Mouse (Mus musculus): Measurements from ENCODE around the gene Igf2bp2. TPM values are rescaled to one million over a fixed set of nuclear protein-coding genes. Genes with fewer than 3 reads are reported as not detected.

The Igf2bp2 gene
- polyA plus RNA-seq, 1 experiment from 2014 or later = 116 TPM

- Histone ChIP-seq H3K27me3 (replicated peaks) (no peaks in the 10 kb centered on the region), H3K36me3 (no peaks in the 10 kb centered on the region), H3K4me3 (replicated peaks) (no peak overlapping the region), H3K9ac (no peak overlapping the region), H3K9me3 (no peaks in the 10 kb centered on the region), H3K27ac (no peak overlapping the region), H3K4me1 (replicated peaks) (peaks cover 17% of the 10 kb centered on the region), H3K4me2 (replicated peaks) (no peak overlapping the region)
- 87% methylated on average over 6 of the region's 6 CpGs for WGBS
- no peak for ATAC-seq
These were observed 18.6 kb downstream of the Igf2bp2 start for GRCm38 (mm10) chr16:22144490-22144889.

DNA sequence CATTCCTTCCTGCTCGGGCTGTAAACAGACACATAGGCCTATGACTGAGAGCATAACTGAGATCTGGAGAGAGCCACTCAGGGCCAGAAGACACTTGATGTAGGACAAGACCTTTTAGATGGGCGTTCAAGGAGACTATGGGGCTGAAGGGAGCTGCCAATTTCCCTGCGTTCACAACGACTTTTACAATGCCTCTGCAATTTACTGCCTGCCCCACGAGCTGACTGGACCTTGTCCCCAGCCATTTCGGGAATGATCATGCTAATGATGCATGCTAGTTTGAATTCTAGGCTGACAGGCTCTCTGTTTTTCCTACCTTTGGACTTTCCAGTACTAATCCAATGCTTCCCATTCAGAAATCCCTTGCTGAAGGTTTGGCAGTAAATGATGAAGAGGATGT, 22.2 kb downstream of the Igf2bp2 start:
- Histone ChIP-seq H3K4me3 (replicated peaks) (no peak overlapping the region), H3K36me3 (no peaks in the 10 kb centered on the region), H3K27ac (peak overlapping the region; percentile 54; the same call in 1 of the 2 replicates), H3K9ac (no peak overlapping the region), H3K27me3 (replicated peaks) (no peaks in the 10 kb centered on the region), H3K4me2 (replicated peaks) (0 out of 2 replicates have a peak overlapping the region, but pooled peaks have one; percentile 20), H3K4me1 (replicated peaks) (peaks cover 30% of the 10 kb centered on the region), H3K9me3 (no peaks in the 10 kb centered on the region)
- peak; percentile 81 for ATAC-seq
- WGBS = 52% methylated on average over 6 of the region's 6 CpGs

- Histone ChIP-seq H3K9ac (no peak overlapping the region), H3K27ac (no peak overlapping the region), H3K9me3 (no peaks in the 10 kb centered on the region), H3K27me3 (replicated peaks) (no peaks in the 10 kb centered on the region), H3K4me3 (replicated peaks) (no peak overlapping the region), H3K4me2 (replicated peaks) (no peak overlapping the region), H3K36me3 (no peaks in the 10 kb centered on the region), H3K4me1 (replicated peaks) (peaks cover 30% of the 10 kb centered on the region)
- WGBS = 83% methylated on average over 5 of the region's 5 CpGs
- no peak for ATAC-seq
These were observed 23.3 kb downstream of the Igf2bp2 start for GRCm38 (mm10) chr16:22139821-22140220.

DNA sequence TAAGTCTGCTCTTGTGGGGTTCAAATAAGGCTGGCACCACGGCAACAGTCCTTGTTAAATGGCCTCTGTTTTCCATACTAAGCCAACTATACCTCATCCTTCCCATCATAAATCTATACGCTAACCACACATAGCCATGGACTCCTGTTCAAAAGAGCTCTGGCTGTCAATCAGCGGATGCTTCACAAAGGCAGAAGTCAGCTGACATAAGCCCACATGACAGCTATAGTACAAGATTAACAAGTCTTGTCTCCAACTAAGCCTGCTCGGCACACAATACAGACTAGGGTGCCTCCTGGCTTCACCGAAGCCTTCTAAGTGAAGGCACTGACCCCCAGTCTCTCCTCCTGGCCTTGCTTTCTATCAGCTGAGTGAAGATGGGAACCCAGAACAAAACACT, 26.9 kb downstream of the Igf2bp2 start:
- no peak for ATAC-seq
- Histone ChIP-seq H3K9ac (no peak overlapping the region), H3K4me3 (replicated peaks) (no peak overlapping the region), H3K4me2 (replicated peaks) (no peak overlapping the region), H3K27ac (no peak overlapping the region), H3K27me3 (replicated peaks) (no peaks in the 10 kb centered on the region), H3K9me3 (no peaks in the 10 kb centered on the region), H3K4me1 (replicated peaks) (peaks cover 25% of the 10 kb centered on the region), H3K36me3 (no peaks in the 10 kb centered on the region)
- whole genome bisulfite sequencing = 84% methylated on average over 5 of the region's 5 CpGs

DNA sequence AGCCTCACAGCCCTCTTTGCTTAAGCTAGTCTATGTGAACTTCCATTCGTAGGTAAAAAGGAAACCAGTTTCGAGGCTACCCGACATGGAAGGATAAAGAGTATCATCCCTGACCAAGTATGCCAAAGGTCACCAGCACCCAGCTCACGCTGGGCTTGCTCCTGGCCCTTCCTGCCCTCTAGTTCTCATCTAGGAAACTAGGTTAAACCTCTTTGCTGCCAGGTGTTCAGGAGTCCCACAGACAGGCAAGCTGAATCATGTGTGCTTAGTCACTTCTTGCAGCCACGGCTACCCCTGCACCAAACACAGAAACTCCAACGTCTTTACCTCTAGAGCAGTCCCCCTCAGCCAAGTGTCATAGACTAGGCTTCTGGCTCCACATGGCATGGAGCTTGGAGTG, 31.8 kb downstream of the Igf2bp2 start:
- H3K9ac ChIP-seq = no peak overlapping the region
- H3K27me3 ChIP-seq (replicated peaks) = no peaks in the 10 kb centered on the region
- no peak overlapping the region for H3K27ac ChIP-seq
- no peak overlapping the region for H3K4me2 ChIP-seq (replicated peaks)
- WGBS = 73% methylated on average over 6 of the region's 6 CpGs
- H3K36me3 ChIP-seq = no peaks in the 10 kb centered on the region
- no peaks in the 10 kb centered on the region for H3K9me3 ChIP-seq
- no peak overlapping the region for H3K4me3 ChIP-seq (replicated peaks)
- ATAC-seq = no peak
- no peaks in the 10 kb centered on the region for H3K4me1 ChIP-seq (replicated peaks)

GRCm38 (mm10) chr16:22129511-22129910, 33.6 kb downstream of the Igf2bp2 start:
- H3K4me2 ChIP-seq (replicated peaks) = no peak overlapping the region
- 85% methylated on average over 7 of the region's 7 CpGs for WGBS
- H3K27ac ChIP-seq = no peak overlapping the region
- no peaks in the 10 kb centered on the region for H3K27me3 ChIP-seq (replicated peaks)
- H3K4me1 ChIP-seq (replicated peaks) = no peaks in the 10 kb centered on the region; the same call in 1 of the 2 replicates
- H3K9ac ChIP-seq = no peak overlapping the region
- no peaks in the 10 kb centered on the region for H3K9me3 ChIP-seq
- no peak for ATAC-seq
- H3K4me3 ChIP-seq (replicated peaks) = no peak overlapping the region
- H3K36me3 ChIP-seq = no peaks in the 10 kb centered on the region

- Histone ChIP-seq H3K9ac (no peak overlapping the region), H3K4me1 (replicated peaks) (no peaks in the 10 kb centered on the region; the same call in 1 of the 2 replicates), H3K36me3 (no peaks in the 10 kb centered on the region), H3K4me3 (replicated peaks) (no peak overlapping the region), H3K27me3 (replicated peaks) (no peaks in the 10 kb centered on the region), H3K9me3 (no peaks in the 10 kb centered on the region), H3K27ac (no peak overlapping the region), H3K4me2 (replicated peaks) (no peak overlapping the region)
- 93% methylated on average over 2 of the region's 2 CpGs for WGBS
- ATAC-seq = no peak
These were observed 34.5 kb downstream of the Igf2bp2 start for GRCm38 (mm10) chr16:22128595-22128994.

- Histone ChIP-seq H3K27ac (no peak overlapping the region), H3K4me3 (replicated peaks) (no peak overlapping the region), H3K4me1 (replicated peaks) (no peaks in the 10 kb centered on the region; the same call in 1 of the 2 replicates), H3K9ac (no peak overlapping the region), H3K4me2 (replicated peaks) (no peak overlapping the region), H3K36me3 (no peaks in the 10 kb centered on the region), H3K9me3 (no peaks in the 10 kb centered on the region), H3K27me3 (replicated peaks) (no peaks in the 10 kb centered on the region)
- 98% methylated on average over 5 of the region's 5 CpGs for WGBS
- no peak for ATAC-seq
These were observed 35.3 kb downstream of the Igf2bp2 start for GRCm38 (mm10) chr16:22127806-22128205.

DNA sequence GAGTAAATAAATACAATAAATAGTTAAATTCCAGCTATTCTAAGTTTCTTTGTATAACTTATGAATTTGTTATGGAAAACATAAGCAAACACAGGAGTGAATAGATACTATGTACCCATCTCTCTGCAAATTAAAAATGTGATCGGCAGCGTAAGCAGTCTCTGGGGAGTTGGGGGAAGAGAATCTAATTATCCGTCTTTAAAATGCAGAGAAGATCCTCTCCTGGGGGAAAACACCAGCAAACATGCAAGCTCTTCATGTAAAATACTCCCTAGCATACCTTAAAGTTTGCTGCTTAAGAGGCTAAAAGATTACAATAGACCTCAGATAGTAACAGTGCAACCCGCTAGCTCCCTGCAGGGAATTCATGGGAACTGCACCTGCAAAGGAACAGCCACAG, 36.2 kb downstream of the Igf2bp2 start:
- H3K9ac ChIP-seq = no peak overlapping the region
- no peaks in the 10 kb centered on the region for H3K9me3 ChIP-seq
- H3K36me3 ChIP-seq = no peaks in the 10 kb centered on the region
- ATAC-seq = no peak
- no peak overlapping the region for H3K4me2 ChIP-seq (replicated peaks)
- no peak overlapping the region for H3K27ac ChIP-seq
- H3K4me1 ChIP-seq (replicated peaks) = no peaks in the 10 kb centered on the region; the same call in 1 of the 2 replicates
- H3K4me3 ChIP-seq (replicated peaks) = no peak overlapping the region
- 90% methylated on average over 4 of the region's 4 CpGs for whole genome bisulfite sequencing
- H3K27me3 ChIP-seq (replicated peaks) = no peaks in the 10 kb centered on the region

GRCm38 (mm10) chr16:22124325-22124918, 38.7 kb downstream of the Igf2bp2 start:
- Histone ChIP-seq H3K9me3 (no peaks in the 10 kb centered on the region), H3K27me3 (replicated peaks) (no peaks in the 10 kb centered on the region), H3K27ac (no peak overlapping the region), H3K4me3 (replicated peaks) (no peak overlapping the region), H3K4me1 (replicated peaks) (no peaks in the 10 kb centered on the region; the same call in 1 of the 2 replicates), H3K36me3 (no peaks in the 10 kb centered on the region), H3K4me2 (replicated peaks) (no peak overlapping the region), H3K9ac (no peak overlapping the region)
- 24% methylated on average over 7 of the region's 7 CpGs for WGBS
- 0 out of 2 replicates have a peak, but pooled peaks have one; percentile 13 for ATAC-seq

- Histone ChIP-seq H3K36me3 (no peaks in the 10 kb centered on the region), H3K27me3 (replicated peaks) (no peaks in the 10 kb centered on the region), H3K9ac (no peak overlapping the region), H3K9me3 (no peaks in the 10 kb centered on the region), H3K4me1 (replicated peaks) (no peaks in the 10 kb centered on the region; the same call in 1 of the 2 replicates), H3K4me3 (replicated peaks) (no peak overlapping the region), H3K27ac (no peak overlapping the region), H3K4me2 (replicated peaks) (no peak overlapping the region)
- no peak for ATAC-seq
- 35% methylated on average over 5 of the region's 5 CpGs for WGBS
These were observed 39.4 kb downstream of the Igf2bp2 start for GRCm38 (mm10) chr16:22123658-22124057.

DNA sequence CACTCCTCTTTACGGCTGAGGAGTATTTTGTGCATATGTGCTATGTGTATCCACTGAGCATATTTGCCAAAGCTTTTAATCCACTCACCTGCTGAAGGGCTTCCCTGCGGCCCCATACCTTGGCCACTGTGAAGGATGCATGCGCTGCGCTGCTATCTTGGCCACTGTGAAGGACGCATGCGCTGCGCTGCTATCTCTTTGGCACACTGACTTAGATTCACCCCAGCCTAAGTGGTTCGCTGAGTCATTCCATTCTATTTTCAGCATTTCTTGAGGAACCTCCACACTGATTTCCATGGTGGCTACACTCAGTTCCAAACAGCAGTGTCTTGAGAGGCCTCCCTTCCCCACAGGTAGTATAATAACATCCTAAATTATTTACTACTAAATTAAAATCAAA, 42.0 kb downstream of the Igf2bp2 start:
- Histone ChIP-seq H3K9ac (no peak overlapping the region), H3K36me3 (peaks cover 4% of the 10 kb centered on the region; the same call in 1 of the 2 replicates), H3K27me3 (replicated peaks) (no peaks in the 10 kb centered on the region), H3K4me1 (replicated peaks) (no peaks in the 10 kb centered on the region; the same call in 1 of the 2 replicates), H3K9me3 (no peaks in the 10 kb centered on the region), H3K27ac (no peak overlapping the region), H3K4me2 (replicated peaks) (no peak overlapping the region), H3K4me3 (replicated peaks) (no peak overlapping the region)
- no peak for ATAC-seq
- WGBS = 88% methylated on average over 8 of the region's 8 CpGs

GRCm38 (mm10) chr16:22119524-22119923, 43.6 kb downstream of the Igf2bp2 start:
- Histone ChIP-seq H3K4me2 (replicated peaks) (no peak overlapping the region), H3K9me3 (no peaks in the 10 kb centered on the region), H3K4me3 (replicated peaks) (no peak overlapping the region), H3K36me3 (peaks cover 4% of the 10 kb centered on the region; the same call in 1 of the 2 replicates), H3K9ac (no peak overlapping the region), H3K4me1 (replicated peaks) (no peaks in the 10 kb centered on the region; the same call in 1 of the 2 replicates), H3K27ac (no peak overlapping the region), H3K27me3 (replicated peaks) (no peaks in the 10 kb centered on the region)
- ATAC-seq = no peak
- WGBS = 91% methylated on average over 15 of the region's 15 CpGs

Measured in intestine, embryonic 15.5 days (tissue).